Mouse (Mus musculus) brain, embryonic 18.5 days (tissue): ENCODE measurements around the gene Pdzk1ip1.

Experiments used
- DNase-seq: peaks from one replicate; pipeline ENCODE4 v3.0.0-alpha.2; 2012; ENCODE audit warnings: low read depth, low spot score

Gene Pdzk1ip1

DNA sequence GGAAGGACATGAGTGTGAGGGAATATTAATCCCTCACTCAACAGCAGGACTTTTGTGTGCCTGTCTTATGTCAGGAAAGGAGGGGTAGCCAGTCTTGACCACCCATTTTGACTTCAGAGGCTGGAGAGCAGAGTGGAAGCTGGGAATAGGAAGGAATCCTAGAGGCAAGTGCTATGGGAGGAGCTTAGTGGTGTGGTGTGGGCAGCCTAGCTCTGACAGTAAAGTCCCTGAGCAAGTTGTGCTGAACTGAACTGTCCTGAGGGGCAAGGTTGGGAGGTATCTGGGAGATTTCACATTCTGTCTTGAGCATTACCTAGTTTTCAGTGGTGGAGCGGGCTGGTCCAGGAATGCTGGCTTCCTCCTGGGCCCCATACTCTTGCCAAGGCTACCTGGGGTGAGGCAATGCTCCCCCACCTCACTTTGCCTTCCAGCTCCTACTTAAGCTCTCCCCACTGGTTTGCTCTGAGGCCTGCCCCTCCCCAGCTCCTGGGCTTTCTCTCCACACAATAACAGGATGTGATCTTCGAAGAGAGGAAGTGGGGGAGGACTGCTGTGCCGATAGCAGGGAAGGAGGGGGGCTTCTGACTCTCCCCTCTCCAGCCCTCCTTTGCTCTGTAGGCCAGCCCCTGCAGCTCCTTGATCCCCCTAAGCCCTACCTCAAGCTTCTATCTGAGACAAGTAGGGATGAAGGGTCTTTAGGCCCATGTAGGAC, 13.1 kb upstream of the Pdzk1ip1 start:
- DNase-seq, result no peak

DNA sequence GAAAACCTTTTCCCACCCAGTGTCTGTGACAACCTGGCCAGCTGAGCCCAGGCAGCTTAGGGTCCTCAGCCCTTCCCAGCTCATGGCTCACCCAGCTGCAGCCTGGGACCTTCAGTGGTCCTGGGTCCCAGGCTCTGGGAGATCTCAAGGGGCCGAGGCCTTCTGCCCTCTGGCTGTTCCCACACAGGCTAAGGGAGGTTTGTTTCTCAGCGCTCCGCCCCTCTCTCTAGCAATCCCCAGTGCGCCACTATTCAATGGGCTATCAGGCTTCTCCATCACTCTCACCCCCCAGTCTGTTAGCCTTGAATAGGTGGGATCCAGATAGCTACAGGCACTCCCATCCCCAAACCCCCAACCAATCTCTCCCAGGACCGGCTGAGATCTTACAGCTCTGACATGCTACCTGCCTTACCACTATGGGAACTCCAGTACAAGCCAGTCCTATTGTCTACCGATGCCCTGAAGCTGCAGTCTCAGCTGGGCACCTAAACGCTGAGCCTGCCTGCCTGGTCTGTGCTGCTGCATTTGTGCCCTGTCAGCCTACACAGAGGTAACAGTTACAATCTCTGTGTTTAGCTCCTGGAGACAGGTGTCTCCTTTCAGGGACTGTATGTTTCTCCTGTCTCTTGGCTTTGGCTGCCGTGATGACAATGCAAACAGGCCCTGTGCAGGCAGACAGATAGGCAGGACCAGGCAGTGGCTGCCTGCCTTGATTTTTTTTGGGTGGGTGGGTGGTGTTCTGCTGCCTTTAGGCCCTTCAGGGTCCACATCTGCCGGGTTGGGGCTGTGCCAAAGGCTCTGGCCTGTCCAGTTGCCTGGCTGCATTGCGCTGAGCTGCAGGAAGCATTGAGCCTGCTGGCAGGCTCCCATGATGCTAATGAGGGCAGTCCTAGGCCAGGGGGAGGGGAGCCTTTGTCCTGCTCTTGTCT, 9.4 kb upstream of the Pdzk1ip1 start:
- no peak for DNase-seq

DNA sequence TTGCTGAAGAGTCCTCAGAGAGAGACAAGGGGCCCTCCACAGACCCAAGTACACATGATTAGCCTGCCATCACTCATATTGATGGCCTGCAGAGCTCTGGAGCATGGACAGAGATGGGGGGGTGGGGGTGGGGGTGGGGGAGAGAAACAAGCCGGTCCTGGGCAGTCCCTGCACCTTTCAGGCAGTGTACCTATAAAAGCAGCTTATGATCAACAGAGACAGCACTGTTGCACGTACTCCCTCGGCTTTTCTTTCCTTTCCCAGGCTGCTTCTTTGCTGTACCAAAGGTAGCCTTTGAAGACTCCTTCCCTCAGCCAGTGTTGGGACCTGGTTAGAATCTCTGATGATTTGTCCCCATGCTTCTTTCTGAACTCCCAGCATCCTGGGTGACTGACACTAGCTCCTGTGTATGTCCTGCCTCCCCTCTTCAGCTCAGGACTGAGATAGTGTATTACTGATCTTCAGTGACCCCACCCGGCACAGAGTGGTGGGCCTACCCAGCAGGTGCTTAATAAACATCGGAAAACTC, 8.6 kb upstream of the Pdzk1ip1 start:
- no peak for DNase-seq

DNA sequence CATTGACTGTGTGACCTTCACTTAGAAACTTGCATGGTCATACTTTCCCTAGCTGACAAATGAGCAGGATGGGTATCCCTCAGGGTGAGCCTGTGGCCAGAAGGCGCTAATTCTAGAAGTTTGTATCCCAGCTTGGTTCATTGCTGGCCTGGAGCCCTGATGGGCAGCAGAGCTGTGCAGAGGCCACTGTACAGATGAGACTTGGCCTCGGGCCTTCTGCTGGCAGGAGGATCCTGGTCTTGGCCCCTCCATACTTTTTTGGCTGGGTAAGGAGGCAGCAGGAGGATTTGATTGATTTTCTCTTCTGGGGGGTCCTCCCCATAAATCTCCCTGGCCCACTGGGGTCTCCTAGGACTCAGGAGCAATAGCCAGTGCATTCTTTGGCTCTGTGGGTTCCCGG, 5.5 kb upstream of the Pdzk1ip1 start:
- no peak for DNase-seq

DNA sequence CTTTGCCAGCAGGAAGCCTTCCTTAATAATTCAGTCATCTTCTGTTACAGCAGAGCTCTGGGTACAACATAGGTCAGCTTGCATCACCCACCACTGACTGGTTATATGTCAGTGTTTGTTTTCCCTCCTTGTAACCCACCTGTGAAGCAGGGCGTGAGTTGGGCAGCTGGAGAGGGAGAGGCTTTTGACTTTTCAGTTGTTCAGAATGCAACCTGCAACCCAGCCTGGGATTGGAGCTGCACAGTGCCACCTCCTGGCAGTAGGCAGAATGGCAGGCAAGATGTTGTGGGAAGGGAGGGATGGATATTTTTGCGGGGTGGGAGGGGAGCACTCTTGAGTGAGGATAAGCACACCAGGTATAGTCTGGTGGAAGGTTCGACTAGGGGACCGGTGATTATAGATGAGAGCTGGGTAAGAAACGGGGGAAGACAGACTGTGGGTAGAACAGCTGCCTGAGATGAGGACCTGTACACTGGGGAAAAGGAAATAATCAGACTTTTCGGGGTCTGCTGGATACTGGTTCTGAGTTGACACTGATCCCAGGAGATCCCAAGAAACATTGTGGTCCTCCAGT, 2.9 kb upstream of the Pdzk1ip1 start:
- DNase-seq, result no peak

DNA sequence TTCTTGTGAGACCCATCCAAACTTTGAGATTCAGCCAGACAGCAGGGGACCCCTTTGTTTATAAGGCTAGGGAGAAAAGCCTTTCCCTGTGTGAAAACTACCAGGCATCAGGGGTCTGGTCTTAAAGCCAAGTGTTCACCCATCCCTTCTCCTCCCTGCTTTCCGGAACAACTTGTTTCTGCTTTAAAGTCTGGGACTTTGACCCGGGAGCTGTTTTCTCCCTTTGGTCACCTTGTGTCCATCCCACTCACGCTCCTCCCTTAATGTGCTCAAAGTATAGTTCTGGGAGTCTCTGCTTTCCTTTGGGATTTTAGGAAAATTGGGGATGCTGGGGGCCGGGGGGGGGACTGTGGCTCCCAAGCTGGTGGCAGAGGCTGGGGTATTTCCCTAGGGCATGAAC, 2.3 kb upstream of the Pdzk1ip1 start:
- no peak for DNase-seq

DNA sequence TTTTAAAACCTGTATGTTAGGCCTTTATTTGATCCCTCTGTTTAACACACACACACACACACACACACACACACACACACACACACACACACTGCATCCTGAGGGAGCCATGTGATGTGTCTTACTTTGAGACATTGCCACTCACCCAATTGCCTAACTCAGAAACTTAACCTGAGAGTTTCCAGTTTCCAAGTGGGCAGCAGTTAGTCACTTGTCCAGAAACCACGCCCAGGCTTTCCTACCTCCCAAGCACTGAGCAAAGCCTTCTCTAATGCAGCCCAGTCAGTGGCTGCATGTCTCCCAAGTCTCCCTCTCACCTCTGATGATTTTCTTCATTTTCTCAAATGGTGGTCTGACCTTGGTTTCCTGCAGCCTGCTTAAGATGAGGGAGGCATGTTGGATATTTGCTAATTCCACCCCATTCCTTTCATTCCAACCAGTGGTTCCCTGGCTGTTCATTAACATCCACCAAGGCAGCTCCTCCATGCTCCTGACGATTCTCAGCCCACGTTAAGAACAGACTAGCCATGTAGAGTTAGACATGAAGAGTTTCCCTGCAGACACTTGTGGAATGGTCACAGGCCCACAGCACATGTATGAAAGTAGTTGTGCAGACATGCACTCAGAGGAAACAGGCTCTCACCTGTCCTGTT, 1.6 kb upstream of the Pdzk1ip1 start:
- DNase-seq, result no peak

DNA sequence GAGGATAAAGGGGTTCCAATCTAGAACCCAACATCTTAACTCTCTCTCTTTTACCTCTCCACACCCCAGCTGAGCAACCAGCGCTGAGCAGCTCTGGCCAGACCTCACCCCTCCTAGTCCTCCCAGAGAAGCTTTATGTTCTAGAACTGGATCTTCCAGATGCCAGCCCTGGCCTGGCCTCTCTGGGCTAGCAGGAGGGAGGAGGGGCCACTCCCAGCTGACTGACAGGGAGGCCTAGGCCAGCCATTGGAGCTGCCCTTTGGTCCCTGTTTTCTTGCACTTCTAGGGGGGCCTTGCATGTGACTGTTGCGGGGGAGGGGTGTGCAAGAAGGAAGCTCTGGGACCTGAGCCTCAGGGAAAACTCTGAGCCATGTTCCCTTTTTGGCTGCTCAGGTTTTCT, 2.1 kb downstream of the Pdzk1ip1 start:
- no peak for DNase-seq

DNA sequence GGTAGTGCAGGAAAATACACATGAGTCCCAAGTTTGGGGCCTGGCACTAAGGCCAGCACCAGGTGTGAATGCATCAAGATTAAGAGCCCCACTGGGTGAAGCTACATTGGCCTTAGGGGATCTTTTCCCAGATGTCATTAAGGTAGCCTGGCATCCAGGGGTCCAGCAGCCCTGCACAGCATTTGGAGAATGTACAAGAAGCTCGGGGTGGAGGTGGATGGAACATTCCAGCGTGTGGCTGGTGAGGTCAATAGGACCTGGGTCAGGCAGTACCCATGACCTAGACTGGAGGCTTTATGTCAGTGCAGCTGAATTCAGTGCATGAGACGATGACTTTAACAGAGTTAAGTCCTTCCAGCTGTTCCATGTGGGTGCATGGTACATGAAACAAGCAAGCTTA, 3.3 kb downstream of the Pdzk1ip1 start:
- DNase-seq, result no peak

DNA sequence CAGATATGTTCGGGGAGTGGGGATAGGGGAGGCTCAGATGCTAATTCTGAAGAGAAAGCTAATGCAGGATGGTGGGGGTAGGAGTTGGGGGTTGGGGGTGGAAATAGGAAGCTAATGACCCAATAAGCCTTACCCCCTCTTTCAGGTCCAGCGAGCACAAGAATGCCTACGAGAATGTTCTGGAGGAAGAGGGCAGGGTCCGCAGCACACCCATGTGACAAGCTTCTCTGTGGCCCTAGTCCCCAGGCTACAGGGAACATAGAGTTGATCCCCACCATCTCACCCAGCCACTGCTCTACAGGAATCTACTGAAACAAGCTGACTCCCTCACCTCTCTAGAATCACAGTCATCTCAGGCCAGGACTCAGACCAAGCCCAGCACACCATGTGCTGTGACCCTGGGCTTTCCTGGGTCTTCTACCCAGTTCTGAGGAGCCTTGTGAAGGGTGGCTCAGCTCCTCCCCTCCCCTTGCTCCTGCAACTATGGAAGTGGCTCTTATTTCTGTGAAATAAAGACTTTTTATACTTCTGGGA, 4.9 kb downstream of the Pdzk1ip1 start:
- DNase-seq, result no peak

DNA sequence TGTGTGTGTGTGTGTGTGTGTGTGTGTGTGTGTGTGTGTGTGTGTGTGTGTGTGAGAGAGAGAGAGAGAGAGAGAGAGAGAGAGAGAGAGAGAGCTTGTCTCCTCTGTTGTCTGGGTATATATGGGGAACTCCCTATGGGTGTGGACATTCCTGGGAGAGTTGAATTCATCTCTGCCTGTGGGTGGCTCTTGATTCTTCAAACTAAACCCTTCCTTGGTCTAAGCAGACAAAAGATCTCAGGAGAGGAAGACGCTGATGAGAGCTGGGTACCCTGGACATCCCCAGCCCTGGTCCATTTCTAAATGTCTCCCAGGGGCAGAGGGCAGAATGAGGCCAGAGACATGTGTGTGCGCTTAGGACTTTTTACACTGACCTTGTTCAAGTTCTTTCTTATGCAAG, 5.5 kb downstream of the Pdzk1ip1 start:
- DNase-seq, result no peak

DNA sequence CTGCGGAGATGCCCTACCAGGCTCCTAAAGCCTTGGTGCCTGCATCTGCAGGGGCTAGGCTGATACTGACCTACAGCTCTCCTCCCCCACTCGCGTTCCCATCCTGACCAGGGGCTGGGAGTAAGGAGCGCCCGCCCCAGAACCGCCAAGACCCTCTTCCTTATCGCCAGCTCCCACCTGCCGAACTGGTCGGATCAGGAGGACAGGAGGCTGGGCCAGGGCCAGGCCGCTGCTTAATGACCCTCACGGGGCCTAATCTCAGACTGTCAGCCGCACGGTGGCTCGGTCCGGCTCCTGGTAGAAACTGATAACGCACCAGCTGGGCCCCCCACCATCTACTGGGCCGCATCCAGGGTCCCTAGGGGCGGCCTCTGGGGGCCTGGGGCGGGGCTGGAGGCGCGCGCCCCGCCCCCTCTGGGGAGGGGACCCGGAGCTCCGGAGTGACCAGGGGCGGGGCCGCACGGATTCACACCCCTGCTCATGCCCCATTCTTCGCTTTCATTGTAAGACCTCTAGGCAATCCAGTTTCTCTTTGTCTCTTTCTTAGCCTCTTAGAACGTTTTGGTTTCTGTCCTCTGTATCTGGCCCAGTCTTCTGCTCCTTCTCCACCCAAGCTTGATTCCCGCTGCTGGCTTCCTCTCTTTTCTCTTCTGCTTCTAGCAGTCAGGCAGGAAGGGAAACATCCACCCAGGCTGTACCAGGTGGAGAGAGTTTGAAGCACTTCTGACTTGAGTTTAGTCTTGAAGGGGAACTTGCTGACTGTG, 7.3 kb downstream of the Pdzk1ip1 start:
- no peak for DNase-seq

DNA sequence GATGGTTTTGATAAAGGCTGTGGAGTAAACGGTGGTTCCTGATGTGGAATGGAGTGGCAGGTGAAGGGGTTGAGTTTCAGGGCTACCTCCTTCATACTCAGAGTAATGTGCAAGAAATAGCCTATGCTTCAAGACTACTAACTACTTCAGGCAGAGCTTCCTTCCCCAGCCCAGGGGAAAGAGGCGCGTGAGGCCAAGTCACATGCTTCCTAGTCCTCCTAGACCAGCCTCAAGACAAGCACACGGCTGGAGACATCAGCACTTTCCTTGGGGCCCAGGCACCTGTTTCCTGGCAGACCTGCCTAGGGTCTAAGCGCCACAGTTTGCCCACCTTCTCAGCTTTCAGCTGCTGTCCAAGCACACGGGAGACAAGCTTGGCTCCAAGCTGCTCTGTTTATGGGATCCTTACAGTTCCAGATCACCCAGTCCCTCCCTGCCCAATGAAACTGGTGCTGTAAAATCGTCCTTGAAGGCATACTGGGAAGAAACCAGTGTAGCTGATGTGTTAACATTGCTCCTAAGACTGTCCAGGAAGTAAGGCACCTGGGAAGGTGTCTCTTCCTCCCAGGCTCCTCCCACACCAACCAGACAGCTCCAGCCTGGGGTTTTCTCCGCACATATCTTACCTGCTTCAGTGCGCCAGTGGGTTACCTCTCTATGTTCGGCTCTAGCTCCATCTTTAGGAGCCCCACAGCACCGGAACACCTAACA, 8.1 kb downstream of the Pdzk1ip1 start:
- no peak for DNase-seq

DNA sequence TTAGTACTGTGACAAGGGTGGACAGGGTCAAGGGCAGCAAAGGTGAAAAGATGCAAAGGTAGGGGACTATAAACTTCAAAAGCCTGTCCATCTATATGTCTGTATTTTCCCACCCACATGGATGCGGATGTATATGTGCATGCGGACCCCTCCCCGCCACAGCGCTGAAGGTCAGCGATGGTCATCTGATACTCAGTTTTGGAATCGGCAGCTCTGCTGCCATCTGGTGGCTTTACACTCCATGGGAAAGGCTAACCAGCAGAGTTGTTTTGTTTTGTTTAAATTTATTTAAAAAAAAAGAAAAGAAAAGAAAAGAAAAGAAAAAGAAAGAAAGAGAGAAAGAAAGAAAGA, 8.6 kb downstream of the Pdzk1ip1 start:
- DNase-seq, result no peak

DNA sequence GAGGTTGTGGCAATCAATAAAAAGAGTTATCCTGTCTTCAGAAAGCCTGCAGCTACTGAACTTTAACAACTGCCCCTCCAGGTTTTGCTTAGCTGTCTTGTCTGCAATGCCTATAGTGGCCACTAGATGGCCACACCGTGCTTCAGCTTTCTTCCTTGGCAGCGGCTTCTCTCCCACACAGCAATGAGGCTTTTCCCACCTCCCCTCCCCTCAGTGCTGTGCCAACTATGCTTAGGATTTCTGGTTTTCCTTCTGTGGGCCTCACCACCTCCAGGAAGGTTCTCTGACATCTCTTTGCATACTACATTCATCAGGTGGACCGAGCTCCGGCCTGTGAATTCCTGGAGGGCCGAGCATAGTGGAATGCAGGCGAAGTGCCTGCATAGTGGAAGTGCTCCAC, 13.2 kb downstream of the Pdzk1ip1 start:
- DNase-seq, result peak; percentile 49

DNA sequence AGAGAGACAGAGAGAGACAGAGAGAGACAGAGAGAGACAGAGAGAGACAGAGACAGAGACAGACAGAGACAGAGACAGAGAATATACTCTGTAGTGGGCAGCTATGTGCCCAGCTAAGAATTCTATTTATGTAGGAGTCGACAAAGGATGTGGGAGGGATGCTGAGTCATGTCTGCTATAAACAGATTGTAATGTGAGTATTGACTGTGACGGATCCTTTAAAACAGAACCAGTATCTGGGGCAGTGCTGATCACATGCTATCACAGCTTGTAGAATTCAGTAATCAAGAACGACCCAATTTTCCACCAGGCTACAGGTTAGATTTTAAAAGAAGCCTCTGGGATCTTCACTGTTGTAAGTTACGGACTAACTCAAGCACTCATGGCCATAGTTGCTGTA, 15.0 kb downstream of the Pdzk1ip1 start:
- DNase-seq, result no peak

DNA sequence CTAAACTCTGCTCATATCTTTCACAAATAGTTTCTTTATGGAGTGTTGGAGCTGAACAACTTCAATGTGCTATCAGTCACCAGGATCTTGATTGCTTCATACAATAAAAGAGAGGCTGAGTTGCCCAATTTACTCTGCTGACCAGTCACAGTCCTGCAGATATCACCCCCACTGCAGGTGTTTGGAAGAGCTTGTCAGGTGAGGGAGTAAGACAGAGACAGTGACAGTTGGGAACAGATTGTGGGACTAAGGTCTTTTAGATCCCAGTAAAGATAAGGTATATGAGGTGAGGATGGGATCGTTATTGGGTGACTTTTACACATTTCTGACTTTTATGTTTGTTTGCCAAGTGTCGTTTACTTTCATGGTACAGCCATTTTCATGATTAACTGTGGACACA, 22.7 kb downstream of the Pdzk1ip1 start:
- DNase-seq, result no peak

DNA sequence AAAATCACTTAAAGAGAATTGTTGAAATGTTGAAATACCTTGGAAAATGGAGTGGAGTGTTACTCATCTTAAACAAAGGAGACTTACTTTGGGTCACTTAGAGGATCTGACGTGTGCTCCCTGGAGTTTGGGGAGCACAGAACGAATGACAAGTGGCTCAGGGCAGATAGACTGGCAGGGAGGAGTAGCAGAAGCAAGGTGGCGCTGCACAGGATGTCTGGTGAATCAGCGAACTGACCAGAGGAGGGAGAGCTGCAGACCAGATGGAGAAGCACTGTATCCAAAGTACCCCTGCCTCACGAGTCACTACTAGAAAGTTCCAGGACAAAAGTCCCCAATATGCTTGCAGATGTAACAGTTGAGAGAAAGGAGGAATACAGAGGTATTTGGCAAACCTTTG, 24.8 kb downstream of the Pdzk1ip1 start:
- no peak for DNase-seq

DNA sequence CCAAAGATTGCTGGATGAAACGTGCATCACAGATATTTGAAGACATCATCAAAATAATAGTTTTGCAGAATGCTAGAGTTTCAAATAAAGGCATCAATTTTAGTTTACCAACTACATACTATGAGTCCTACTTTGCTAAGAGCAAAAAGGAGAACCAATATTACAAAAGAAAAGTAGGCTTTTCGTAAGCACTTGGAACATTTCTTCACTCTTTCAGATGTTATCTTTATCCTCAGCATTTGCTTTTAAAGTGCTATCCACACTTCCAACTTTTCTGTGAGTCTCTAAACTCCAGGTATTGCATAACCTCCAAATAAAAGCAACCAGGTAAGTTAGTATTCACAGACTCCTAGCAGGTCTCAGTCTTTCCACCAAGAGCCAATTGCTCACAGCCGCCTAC, 31.1 kb downstream of the Pdzk1ip1 start:
- no peak for DNase-seq

DNA sequence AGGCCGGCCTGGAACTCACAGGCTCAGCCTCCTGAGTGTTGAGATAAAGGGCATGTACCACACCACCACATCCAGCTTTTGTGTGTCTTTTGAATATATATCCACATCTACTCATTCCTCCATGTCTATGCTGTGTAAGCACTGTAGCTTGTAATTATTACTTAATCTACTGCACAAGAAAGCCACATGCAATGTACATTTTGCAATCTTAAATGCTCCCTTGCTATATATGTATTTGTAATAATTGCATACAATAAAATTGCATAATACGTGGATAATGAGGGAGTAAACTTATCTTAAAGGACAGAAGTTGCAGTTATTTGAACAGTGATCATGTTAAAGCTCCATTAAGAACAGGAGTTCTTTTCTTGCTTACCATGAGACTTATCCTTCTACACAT, 32.7 kb downstream of the Pdzk1ip1 start:
- no peak for DNase-seq
